In genomic region chr3:101602511-101603055, GRCm38 (mm10) we compare ENCODE assay signal across 8 mouse cellular contexts. TPM values are rescaled to one million over a fixed set of nuclear protein-coding genes. Genes with fewer than 3 reads are reported as not detected.
A peak's percentile ranks its signal among the peaks of the same experiment; 100 is the strongest.
DNase-seq lines count a peak whose midpoint lies in the region; ATAC-seq and TF ChIP-seq lines count a peak whose summit lies in the region.

No protein-coding gene starts in this region.

- peaks cover 28% of the 10 kb centered on the region for H3K4me1 ChIP-seq in kidney, postnatal 0 days (replicated peaks; ENCODE audit: insufficient read depth, low read length)
- peaks cover 76% of the 10 kb centered on the region for H3K4me1 ChIP-seq in forebrain, embryonic 10.5 days
- H3K4me1 ChIP-seq in intestine, postnatal 0 days (replicated peaks; ENCODE audit: control insufficient read depth, insufficient read depth, low read length), result peaks cover 20% of the 10 kb centered on the region
- H3K4me1 ChIP-seq in neural tube, embryonic 12.5 days, result peaks cover 63% of the 10 kb centered on the region

- 43% methylated on average over 4 of the region's 4 CpGs for WGBS in kidney, postnatal 0 days
- 80% methylated on average over 4 of the region's 4 CpGs for WGBS in forebrain, embryonic 10.5 days
- 34% methylated on average over 4 of the region's 4 CpGs for WGBS in intestine, postnatal 0 days
- 73% methylated on average over 4 of the region's 4 CpGs for WGBS in neural tube, embryonic 12.5 days

- H3K9me3 ChIP-seq in kidney, postnatal 0 days (replicated peaks; ENCODE audit: low read length), result no peaks in the 10 kb centered on the region
- H3K9me3 ChIP-seq in forebrain, embryonic 10.5 days, result no peaks in the 10 kb centered on the region
- no peaks in the 10 kb centered on the region for H3K9me3 ChIP-seq in intestine, postnatal 0 days (ENCODE audit: control insufficient read depth)
- no peaks in the 10 kb centered on the region for H3K9me3 ChIP-seq in neural tube, embryonic 12.5 days

- no peak for ATAC-seq in kidney, postnatal 0 days (replicated peaks; ENCODE audit: low FRiP score, low read depth)
- ATAC-seq in intestine, postnatal 0 days, result no peak
- no peak for ATAC-seq in neural tube, embryonic 12.5 days (ENCODE audit: low FRiP score, low read depth)

- DNase-seq in kidney, postnatal 0 days (ENCODE audit: low spot score), result no peak
- no peak for DNase-seq in kidney, adult 18-20 months
- no peak for DNase-seq in forebrain, embryonic 10.5 days (ENCODE audit: extremely low spot score, low spot score)
- DNase-seq in spleen, postnatal 4 days (ENCODE audit: low spot score in 2 of 2), result no peak
- no peak for DNase-seq in right cerebral cortex, adult 18-20 months
- DNase-seq in MN1 (ENCODE audit: low spot score), result no peak

- no peak for TF ChIP-seq CTCF in kidney, postnatal 0 days (IDR thresholded peaks at IDR 0.05; ENCODE audit: low read depth)
- TF ChIP-seq CTCF in intestine, postnatal 0 days (IDR thresholded peaks at IDR 0.05; ENCODE audit: low read depth), result no peak

- peak overlapping the region; percentile 80 for H3K4me3 ChIP-seq in kidney, postnatal 0 days (replicated peaks; ENCODE audit: low read depth, low read length)
- peak overlapping the region; percentile 91 for H3K4me3 ChIP-seq in forebrain, embryonic 10.5 days
- H3K4me3 ChIP-seq in intestine, postnatal 0 days (ENCODE audit: low read depth, low read length), result peak overlapping the region; percentile 89
- no peak overlapping the region for H3K4me3 ChIP-seq in neural tube, embryonic 12.5 days

- H3K36me3 ChIP-seq in kidney, postnatal 0 days (ENCODE audit: insufficient read depth, low read length), result no peaks in the 10 kb centered on the region
- 0 out of 2 replicates have a peak, but pooled peaks cover under 1% of the 10 kb centered on the region for H3K36me3 ChIP-seq in forebrain, embryonic 10.5 days (replicated peaks)
- H3K36me3 ChIP-seq in intestine, postnatal 0 days (ENCODE audit: control insufficient read depth, insufficient read depth), result 0 out of 2 replicates have a peak, but pooled peaks cover 6% of the 10 kb centered on the region
- H3K36me3 ChIP-seq in neural tube, embryonic 12.5 days, result no peaks in the 10 kb centered on the region

- peak overlapping the region; percentile 70 for H3K4me2 ChIP-seq in kidney, postnatal 0 days (ENCODE audit: low read length)
- H3K4me2 ChIP-seq in intestine, postnatal 0 days (replicated peaks; ENCODE audit: low read depth), result peak overlapping the region; percentile 92
- H3K4me2 ChIP-seq in neural tube, embryonic 12.5 days (replicated peaks), result peak overlapping the region; percentile 71

- H3K27me3 ChIP-seq in kidney, postnatal 0 days (ENCODE audit: insufficient read depth, low read length), result no peaks in the 10 kb centered on the region
- H3K27me3 ChIP-seq in forebrain, embryonic 10.5 days (ENCODE audit: poor library complexity, severe bottlenecking), result peaks cover 17% of the 10 kb centered on the region
- no peaks in the 10 kb centered on the region for H3K27me3 ChIP-seq in intestine, postnatal 0 days (replicated peaks; ENCODE audit: control insufficient read depth, insufficient read depth, low read length)
- H3K27me3 ChIP-seq in neural tube, embryonic 12.5 days (replicated peaks), result no peaks in the 10 kb centered on the region

- H3K27ac ChIP-seq in kidney, postnatal 0 days, result peak overlapping the region; percentile 99
- no peak overlapping the region for H3K27ac ChIP-seq in forebrain, embryonic 10.5 days
- peak overlapping the region; percentile 99 for H3K27ac ChIP-seq in intestine, postnatal 0 days (ENCODE audit: low read depth, low read length)
- H3K27ac ChIP-seq in neural tube, embryonic 12.5 days, result no peak overlapping the region

- H3K9ac ChIP-seq in kidney, postnatal 0 days (ENCODE audit: low read depth, low read length), result peak overlapping the region; percentile 95
- H3K9ac ChIP-seq in intestine, postnatal 0 days (ENCODE audit: low read depth, low read length), result peak overlapping the region; percentile 97; the same call in 1 of the 2 replicates
- no peak overlapping the region for H3K9ac ChIP-seq in neural tube, embryonic 12.5 days

RNA-seq across cellular contexts. Expression of gene Atp1a1, which starts 1.9 kb away (rescaled TPM):
- polyA plus RNA-seq in kidney, postnatal 0 days (2015; fragmentation: Nextera tagmentation; extraction: Ambion mirVana), result 731 and 809 TPM in 2 replicates
- 42.8 and 48.2 TPM in 2 replicates for polyA plus RNA-seq in forebrain, embryonic 10.5 days (2016; fragmentation: Nextera tagmentation; extraction: Ambion mirVana)
- polyA plus RNA-seq in intestine, postnatal 0 days (2015; fragmentation: Nextera tagmentation; extraction: Ambion mirVana), result 309 and 318 TPM in 2 replicates
- polyA plus RNA-seq in neural tube, embryonic 12.5 days (2016; fragmentation: Nextera tagmentation; extraction: Ambion mirVana), result 61.1 and 68.3 TPM in 2 replicates

Comparison
In these comparisons a context has a peak if more than half of its experiments do, and no peak if none do; other contexts are left out.
1. H3K27ac ChIP-seq: peak in kidney, postnatal 0 days (single experiment) and intestine, postnatal 0 days (single experiment); none in forebrain, embryonic 10.5 days (single experiment) and neural tube, embryonic 12.5 days (single experiment).
2. Peak in every context shown above with its lines, with median percentiles within 50 percentile points of each other: H3K4me2 ChIP-seq.